8 mouse cellular contexts compared by ENCODE assay signal in the genomic region with DNA sequence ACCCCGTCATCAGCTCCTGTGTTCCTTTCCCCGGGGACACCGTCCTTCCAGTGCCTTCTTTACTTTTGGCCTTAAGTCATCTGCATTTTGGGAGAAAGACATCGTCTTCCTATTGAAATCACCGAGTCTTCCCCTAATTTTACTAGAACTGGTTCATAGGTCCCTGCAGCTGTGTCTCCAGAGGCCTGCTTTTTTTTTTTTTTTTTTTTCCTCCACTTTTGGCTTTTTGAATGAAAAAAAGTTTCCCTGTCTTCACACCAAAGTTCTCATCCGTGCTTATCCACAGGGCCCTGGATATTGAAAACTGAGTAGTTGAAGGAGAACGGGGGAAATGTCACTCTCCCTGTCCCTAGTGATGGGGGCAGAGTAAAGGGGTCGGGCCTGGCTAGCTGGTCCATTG. TPM values are rescaled to one million over a fixed set of nuclear protein-coding genes. Genes with fewer than 3 reads are reported as not detected.
DNase-seq lines count a peak whose midpoint lies in the region; ATAC-seq and TF ChIP-seq lines count a peak whose summit lies in the region.

No protein-coding gene starts in this region.

- peaks cover 32% of the 10 kb centered on the region for H3K27me3 ChIP-seq in forebrain, embryonic 12.5 days
- peaks cover 24% of the 10 kb centered on the region for H3K27me3 ChIP-seq in forebrain, embryonic 13.5 days
- H3K27me3 ChIP-seq in liver, adult 2 months (ENCODE audit: control insufficient read depth, insufficient read depth, low read length): no peaks in the 10 kb centered on the region
- H3K27me3 ChIP-seq in embryonic facial prominence, embryonic 12.5 days: peaks cover 24% of the 10 kb centered on the region
- H3K27me3 ChIP-seq in liver, embryonic 14.5 days (ENCODE audit: control insufficient read depth, insufficient read depth, low read length): peaks cover 24% of the 10 kb centered on the region

- TF ChIP-seq CTCF in liver, adult 2 months (IDR thresholded peaks at IDR 0.05; ENCODE audit: low read depth, low read length): no peak
- TF ChIP-seq CTCF in liver, embryonic 14.5 days (IDR thresholded peaks at IDR 0.05; ENCODE audit: low read depth): no peak

- H3K9ac ChIP-seq in forebrain, embryonic 12.5 days: no peak overlapping the region
- no peak overlapping the region for H3K9ac ChIP-seq in forebrain, embryonic 13.5 days
- peak overlapping the region; percentile 38; the same call in 1 of the 2 replicates for H3K9ac ChIP-seq in liver, adult 2 months (ENCODE audit: low read depth, low read length)
- H3K9ac ChIP-seq in embryonic facial prominence, embryonic 12.5 days: no peak overlapping the region
- H3K9ac ChIP-seq in liver, embryonic 14.5 days (replicated peaks): no peak overlapping the region

- ATAC-seq in forebrain, embryonic 12.5 days (ENCODE audit: low FRiP score): no peak
- ATAC-seq in forebrain, embryonic 13.5 days: no peak
- ATAC-seq in embryonic facial prominence, embryonic 12.5 days (ENCODE audit: insufficient number of reproducible peaks, insufficient read depth, low FRiP score, low TSS enrichment): no peak
- no peak for ATAC-seq in liver, embryonic 14.5 days (ENCODE audit: insufficient read depth)
- ATAC-seq in erythroid progenitor cell, adult 5-6 weeks (replicated peaks; ENCODE audit: low FRiP score, poor library complexity, severe bottlenecking): no peak

- no peak overlapping the region for H3K4me3 ChIP-seq in forebrain, embryonic 12.5 days (replicated peaks)
- no peak overlapping the region for H3K4me3 ChIP-seq in forebrain, embryonic 13.5 days
- peak overlapping the region; percentile 38; the same call in 1 of the 2 replicates for H3K4me3 ChIP-seq in liver, adult 2 months (ENCODE audit: insufficient read depth, low read depth, low read length)
- no peak overlapping the region for H3K4me3 ChIP-seq in embryonic facial prominence, embryonic 12.5 days
- no peak overlapping the region for H3K4me3 ChIP-seq in liver, embryonic 14.5 days (ENCODE audit: insufficient read depth in 1 of 2, low read depth in 2 of 2, low read length in 2 of 2)

- WGBS in forebrain, embryonic 12.5 days: 58% methylated on average over 8 of the region's 8 CpGs
- 65% methylated on average over 8 of the region's 8 CpGs for WGBS in forebrain, embryonic 13.5 days
- 64% methylated on average over 8 of the region's 8 CpGs for WGBS in liver, adult 2 months
- WGBS in embryonic facial prominence, embryonic 12.5 days: 51% methylated on average over 8 of the region's 8 CpGs
- 32% methylated on average over 8 of the region's 8 CpGs for WGBS in liver, embryonic 14.5 days (ENCODE audit: insufficient replicate concordance)

- TF ChIP-seq POLR2A in liver, adult 2 months (IDR thresholded peaks at IDR 0.05; ENCODE audit: extremely low read depth, insufficient read depth, low read length): no peak

- no peaks in the 10 kb centered on the region for H3K79me2 ChIP-seq in liver, adult 2 months (ENCODE audit: control insufficient read depth, insufficient read depth, low read length)

- peaks cover 14% of the 10 kb centered on the region for H3K36me3 ChIP-seq in forebrain, embryonic 12.5 days (replicated peaks)
- H3K36me3 ChIP-seq in forebrain, embryonic 13.5 days (ENCODE audit: poor library complexity, severe bottlenecking): peaks cover 28% of the 10 kb centered on the region
- H3K36me3 ChIP-seq in liver, adult 2 months (ENCODE audit: control insufficient read depth, insufficient read depth, low read length): no peaks in the 10 kb centered on the region
- H3K36me3 ChIP-seq in embryonic facial prominence, embryonic 12.5 days: peaks cover 22% of the 10 kb centered on the region; the same call in 1 of the 2 replicates
- no peaks in the 10 kb centered on the region for H3K36me3 ChIP-seq in liver, embryonic 14.5 days (replicated peaks; ENCODE audit: control insufficient read depth, insufficient read depth, low read depth)

- DNase-seq in liver, adult 2 months (ENCODE audit: extremely low read depth, low read depth, low spot score): no peak
- DNase-seq in liver: no peak
- DNase-seq in liver, embryonic 14.5 days (ENCODE audit: low read depth in 3 of 3, low spot score in 3 of 3): no peak
- DNase-seq in spleen, adult 12 weeks (ENCODE audit: low spot score): no peak

- no peak overlapping the region for H3K4me2 ChIP-seq in forebrain, embryonic 12.5 days
- no peak overlapping the region for H3K4me2 ChIP-seq in forebrain, embryonic 13.5 days
- H3K4me2 ChIP-seq in embryonic facial prominence, embryonic 12.5 days (replicated peaks): peak overlapping the region; percentile 43
- peak overlapping the region; percentile 52; the same call in 1 of the 2 replicates for H3K4me2 ChIP-seq in liver, embryonic 14.5 days (ENCODE audit: low read depth)

- TF ChIP-seq EP300 in liver, embryonic 14.5 days (IDR thresholded peaks at IDR 0.05; ENCODE audit: low read depth): no peak

- H3K4me1 ChIP-seq in forebrain, embryonic 12.5 days: peaks cover 33% of the 10 kb centered on the region
- H3K4me1 ChIP-seq in forebrain, embryonic 13.5 days: peaks cover 28% of the 10 kb centered on the region
- H3K4me1 ChIP-seq in liver, adult 2 months (ENCODE audit: control insufficient read depth, insufficient read depth, low read length): no peaks in the 10 kb centered on the region
- peaks cover 32% of the 10 kb centered on the region for H3K4me1 ChIP-seq in embryonic facial prominence, embryonic 12.5 days
- no peaks in the 10 kb centered on the region for H3K4me1 ChIP-seq in liver, embryonic 14.5 days (replicated peaks; ENCODE audit: control insufficient read depth in 2 of 2, insufficient read depth in 2 of 2, low read length in 1 of 2)

- H3K9me3 ChIP-seq in forebrain, embryonic 12.5 days: no peaks in the 10 kb centered on the region
- H3K9me3 ChIP-seq in forebrain, embryonic 13.5 days (replicated peaks): no peaks in the 10 kb centered on the region
- no peaks in the 10 kb centered on the region for H3K9me3 ChIP-seq in embryonic facial prominence, embryonic 12.5 days
- no peaks in the 10 kb centered on the region for H3K9me3 ChIP-seq in liver, embryonic 14.5 days (ENCODE audit: control insufficient read depth, low read length)

- H3K27ac ChIP-seq in forebrain, embryonic 12.5 days: peak overlapping the region; percentile 75; the same call in 1 of the 2 replicates
- H3K27ac ChIP-seq in forebrain, embryonic 13.5 days: no peak overlapping the region
- peak overlapping the region; percentile 47 for H3K27ac ChIP-seq in liver, adult 2 months (replicated peaks; ENCODE audit: insufficient read depth, low read depth, low read length)
- peak overlapping the region; percentile 61 for H3K27ac ChIP-seq in embryonic facial prominence, embryonic 12.5 days
- no peak overlapping the region for H3K27ac ChIP-seq in liver, embryonic 14.5 days

RNA-seq across cellular contexts. Expression of a gene that starts 16.0 kb away (rescaled TPM):
- 62.0 and 67.5 TPM in 2 replicates for polyA plus RNA-seq in forebrain, embryonic 12.5 days (2016; fragmentation: Nextera tagmentation; extraction: Ambion mirVana)
- polyA plus RNA-seq in forebrain, embryonic 13.5 days (2015; fragmentation: Nextera tagmentation; extraction: Ambion mirVana): 70.4 and 70.9 TPM in 2 replicates
- 21.6 and 24.2 TPM in 2 replicates for total RNA-seq in liver, adult 2 months (2014; rRNA removed)
- 28.8 and 37.8 TPM in 2 replicates for polyA plus RNA-seq in liver, adult 2 months (2012; rRNA removed)
- polyA plus RNA-seq in embryonic facial prominence, embryonic 12.5 days (2016; fragmentation: Nextera tagmentation; extraction: Ambion mirVana): 63.2 and 65.3 TPM in 2 replicates
- 20.6 and 30.2 TPM in 2 replicates for polyA plus RNA-seq in liver, embryonic 14.5 days (2012; rRNA removed)
- polyA plus RNA-seq in liver, embryonic 14.5 days (2014; fragmentation: Nextera tagmentation; extraction: Ambion mirVana): 33.3 and 33.7 TPM in 2 replicates
- total RNA-seq in erythroid progenitor cell, adult 5-6 weeks (2015; ENCODE audit: low replicate concordance): 18.7 and 24.3 TPM in 2 replicates
- 15.8 and 23.1 TPM in 2 replicates for total RNA-seq in erythroid progenitor cell, adult 5-6 weeks (2017; ENCODE audit: low replicate concordance)

Comparison
In these comparisons a context has a peak if more than half of its experiments do, and no peak if none do; other contexts are left out.
1. H3K27ac ChIP-seq: peak in forebrain, embryonic 12.5 days (single experiment), liver, adult 2 months (single experiment) and embryonic facial prominence, embryonic 12.5 days (single experiment); none in forebrain, embryonic 13.5 days (single experiment) and liver, embryonic 14.5 days (single experiment).
2. H3K4me2 ChIP-seq: peak in embryonic facial prominence, embryonic 12.5 days (single experiment) and liver, embryonic 14.5 days (single experiment); none in forebrain, embryonic 12.5 days (single experiment) and forebrain, embryonic 13.5 days (single experiment).